Mouse (Mus musculus): ENCODE measurements around the gene Nrn1l.

GRCm38 (mm10) chr8:105919390-105919789, 26.0 kb downstream of the Nrn1l start:
- TF ChIP-seq POLR2A (IDR thresholded peaks at IDR 0.05; ENCODE audit: insufficient read depth, low read depth, low read length): no peak
- TF ChIP-seq EP300 (IDR thresholded peaks at IDR 0.05; ENCODE audit: insufficient read depth, low read depth, low read length): no peak
- no peak for TF ChIP-seq CTCF (IDR thresholded peaks at IDR 0.05)
